Mouse (Mus musculus): Measurements from ENCODE around the gene Atp11a. TPM values are rescaled to one million over a fixed set of nuclear protein-coding genes. Genes with fewer than 3 reads are reported as not detected.

Gene Atp11a
- total RNA-seq, 2 experiments from 2014 or later, result 63.2 to 64.5 TPM

GRCm38 (mm10) chr8:12897815-12898214 lies 141.0 kb downstream of the Atp11a start:
- intact Hi-C loops (cut with DNase I), result no loop called here
- no peak for DNase-seq

DNA sequence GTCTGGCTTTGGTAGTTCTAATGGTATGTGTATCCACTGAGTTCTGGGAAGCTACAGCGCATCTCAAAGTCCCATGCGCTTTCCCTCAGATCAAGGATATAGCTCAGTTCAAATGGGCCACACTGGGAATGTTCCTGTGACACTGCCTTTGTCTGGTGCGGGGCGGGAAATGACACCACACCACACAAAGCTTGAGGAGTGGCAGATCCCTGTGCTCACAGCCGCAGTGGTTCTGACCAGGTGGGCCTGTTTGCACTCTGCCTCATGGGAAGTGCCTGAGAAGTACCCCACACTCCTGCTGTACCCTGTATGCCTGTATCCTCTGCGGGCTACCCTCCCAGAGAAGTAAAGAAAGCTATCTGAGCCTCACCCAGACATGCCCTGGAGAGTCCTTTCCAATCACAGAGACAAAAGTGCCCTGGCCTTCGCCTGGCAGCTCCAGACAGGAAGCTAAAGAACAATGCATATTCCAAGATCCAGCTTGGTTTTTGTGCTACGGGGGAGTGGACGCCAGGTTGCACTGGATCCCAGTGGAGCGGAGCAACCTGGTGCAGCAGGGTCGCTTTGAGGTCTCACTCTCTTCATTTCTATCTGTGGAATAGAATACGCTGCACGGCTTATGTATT lies 147.1 kb downstream of the Atp11a start:
- no peak for DNase-seq
- intact Hi-C loops (cut with DNase I), result no loop called here

GRCm38 (mm10) chr8:12905122-12905521 lies 148.3 kb downstream of the Atp11a start:
- DNase-seq, result no peak
- intact Hi-C loops (cut with DNase I), result no loop called here

- no peak for DNase-seq
- intact Hi-C loops (cut with DNase I), result no loop called here
Observed at GRCm38 (mm10) chr8:12905599-12906321, 148.9 kb downstream of the Atp11a start.

DNA sequence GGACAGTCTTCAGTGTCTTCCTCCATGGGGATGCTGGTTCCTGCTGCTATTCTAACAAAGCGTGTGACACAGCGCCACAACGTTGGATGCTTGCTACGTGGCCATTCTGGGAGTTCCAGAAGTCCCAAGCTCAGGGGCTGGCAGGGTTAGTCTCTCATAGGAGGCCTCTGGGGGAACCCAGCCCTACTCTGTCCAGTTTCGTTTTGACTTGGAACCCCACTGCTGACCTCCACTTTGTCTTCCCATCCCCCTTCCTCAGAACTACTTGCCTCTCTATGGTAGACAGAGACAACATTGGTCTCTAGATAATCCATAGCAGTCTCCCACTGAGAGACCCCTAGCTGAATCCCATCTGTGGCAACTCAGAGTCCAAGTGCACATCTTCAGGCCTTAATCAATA lies 149.8 kb downstream of the Atp11a start:
- DNase-seq, result no peak
- intact Hi-C loops (cut with DNase I), result no loop called here

DNA sequence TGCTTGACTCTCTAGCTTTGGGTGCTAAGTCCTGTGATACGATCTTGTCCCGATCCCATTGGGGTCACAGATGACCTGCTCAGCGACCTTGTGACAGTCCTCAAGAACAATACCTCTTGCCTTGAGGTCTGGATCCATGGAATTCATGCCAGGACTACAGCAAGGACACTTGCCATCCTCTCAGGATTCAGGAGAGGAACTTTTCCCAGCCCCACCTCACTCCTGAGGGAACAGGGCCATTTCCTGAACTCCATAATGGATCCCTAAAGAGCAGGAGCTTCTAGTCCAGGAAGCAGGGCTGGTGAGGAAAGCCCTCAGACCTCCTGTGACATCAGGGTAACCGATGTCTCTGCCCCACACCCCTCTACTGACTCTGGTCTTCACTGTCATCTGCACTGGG lies 150.9 kb downstream of the Atp11a start:
- intact Hi-C loops (cut with DNase I), result no loop called here

GRCm38 (mm10) chr8:12912011-12912410 lies 155.2 kb downstream of the Atp11a start:
- no peak for DNase-seq
- intact Hi-C loops (cut with DNase I), result no loop called here

More for the DNA sequence above, 150.9 kb downstream of the Atp11a start:
- DNase-seq, result no peak

GRCm38 (mm10) chr8:12915187-12916006 lies 158.6 kb downstream of the Atp11a start:
- DNase-seq, result peak; percentile 77

GRCm38 (mm10) chr8:12916156-12916900 lies 159.5 kb downstream of the Atp11a start:
- no peak for DNase-seq

More at GRCm38 (mm10) chr8:12915187-12916006, 158.6 kb downstream of the Atp11a start:
- intact Hi-C loops (cut with DNase I), result no loop called here

GRCm38 (mm10) chr8:12917029-12917428 lies 160.2 kb downstream of the Atp11a start:
- intact Hi-C loops (cut with DNase I), result no loop called here
- no peak for DNase-seq

More at GRCm38 (mm10) chr8:12916156-12916900, 159.5 kb downstream of the Atp11a start:
- intact Hi-C loops (cut with DNase I), result no loop called here

GRCm38 (mm10) chr8:12917831-12918230 lies 161.0 kb downstream of the Atp11a start:
- no peak for DNase-seq
- intact Hi-C loops (cut with DNase I), result no loop called here

Other genes with a start within 250 kb of the Atp11a start
- gene Spaca7, start 184.0 kb upstream of the Atp11a start, total RNA-seq (2021), result not detected
- gene Tubgcp3, start 84.8 kb upstream of the Atp11a start, total RNA-seq (2021), result 10 to 100 TPM; 33.9 to 37.2 TPM
- 100 to 1,000 TPM; 399 to 404 TPM for gene Mcf2l, start 116.8 kb downstream of the Atp11a start, total RNA-seq (2021)